Comparison of ENCODE assay signal across 9 mouse cellular contexts in genomic region chr1:188993218-188993617, GRCm38 (mm10). TPM values are rescaled to one million over a fixed set of nuclear protein-coding genes. Genes with fewer than 3 reads are reported as not detected.
DNase-seq lines count a peak whose midpoint lies in the region; ATAC-seq and TF ChIP-seq lines count a peak whose summit lies in the region.
"Had no signal": no experiment of that assay in that cellular context is flagged by ENCODE, and none has a peak within 500 bp of the region (broad histone marks: within the 10 kb centered on the region; RNA-seq: fewer than 3 reads in every experiment).

No protein-coding gene starts in this region.

- no peak overlapping the region for H3K4me2 ChIP-seq in embryonic facial prominence, embryonic 13.5 days
- H3K4me2 ChIP-seq: heart, embryonic 15.5 days had no signal

- TF ChIP-seq CTCF in gastrocnemius, adult 2 months (IDR thresholded peaks at IDR 0.05) = peak; percentile 70

- no peak for DNase-seq in gastrocnemius, adult 2 months
- no peak for DNase-seq in gastrocnemius, postnatal 4 days (ENCODE audit: low spot score in 2 of 2)
- peak; percentile 54 for DNase-seq in thymus, postnatal 0 days (ENCODE audit: low spot score)
- no peak for DNase-seq in thymus, postnatal 36 days
- peak; percentile 45 to 65 for DNase-seq in layer of hippocampus, postnatal 10 days (ENCODE audit: low spot score in 2 of 2)
- no peak for DNase-seq in gastrocnemius, postnatal 25 days

- no peaks in the 10 kb centered on the region for H3K27me3 ChIP-seq in embryonic facial prominence, embryonic 13.5 days
- H3K27me3 ChIP-seq: heart, embryonic 15.5 days had no signal

- peaks cover 65% of the 10 kb centered on the region for H3K36me3 ChIP-seq in embryonic facial prominence, embryonic 13.5 days

- ATAC-seq in embryonic facial prominence, embryonic 13.5 days (ENCODE audit: insufficient number of reproducible peaks, insufficient read depth, low FRiP score, low TSS enrichment, low read depth) = no peak
- ATAC-seq in neutrophil, adult 5-6 weeks (ENCODE audit: extremely low read depth, insufficient number of reproducible peaks, low FRiP score, poor library complexity, severe bottlenecking) = peak; percentile 52; the same call in 1 of the 2 replicates

- no peaks in the 10 kb centered on the region for H3K4me1 ChIP-seq in embryonic facial prominence, embryonic 13.5 days
- H3K4me1 ChIP-seq: heart, embryonic 15.5 days had no signal

- H3K9ac ChIP-seq in embryonic facial prominence, embryonic 13.5 days = no peak overlapping the region
- H3K9ac ChIP-seq: heart, embryonic 15.5 days had no signal

- no peaks in the 10 kb centered on the region for H3K9me3 ChIP-seq in embryonic facial prominence, embryonic 13.5 days
- H3K9me3 ChIP-seq: heart, embryonic 15.5 days had no signal

- intact Hi-C loops in gastrocnemius, adult 2 months (cut with DNase I) = no loop called here

- WGBS in embryonic facial prominence, embryonic 13.5 days = 34% methylated on average over 4 of the region's 4 CpGs

- no peak overlapping the region for H3K27ac ChIP-seq in gastrocnemius, adult 2 months
- H3K27ac ChIP-seq in embryonic facial prominence, embryonic 13.5 days = 0 out of 2 replicates have a peak overlapping the region, but pooled peaks have one; percentile 8
- H3K27ac ChIP-seq: heart, embryonic 15.5 days had no signal

- no peak overlapping the region for H3K4me3 ChIP-seq in gastrocnemius, adult 2 months
- no peak overlapping the region for H3K4me3 ChIP-seq in embryonic facial prominence, embryonic 13.5 days
- H3K4me3 ChIP-seq: heart, embryonic 15.5 days had no signal

RNA-seq across cellular contexts. Expression of gene Kctd3, which starts 14.4 kb away (rescaled TPM):
- 10 to 100 TPM; 12.3 to 19.9 TPM for total RNA-seq in gastrocnemius, adult 2 months (2021)
- total RNA-seq in gastrocnemius, postnatal 4 days (2021) = 10 to 100 TPM; 39.7 to 41.9 TPM
- 11.2 and 13.6 TPM in 2 replicates for polyA plus RNA-seq in thymus, postnatal 0 days (2015; fragmentation: Nextera tagmentation; extraction: Ambion mirVana)
- 34.6 and 34.9 TPM in 2 replicates for polyA plus RNA-seq in embryonic facial prominence, embryonic 13.5 days (2015; fragmentation: Nextera tagmentation; extraction: Ambion mirVana)
- total RNA-seq in layer of hippocampus, postnatal 10 days (2021) = 100 to 1,000 TPM; 104 to 113 TPM
- total RNA-seq in neutrophil, adult 5-6 weeks (2017) = 68.0 and 73.3 TPM in 2 replicates
- total RNA-seq in gastrocnemius, postnatal 25 days (2021) = 10 to 100 TPM; 22.8 to 23.6 TPM

Comparison
In these comparisons a context has a peak if more than half of its experiments do, and no peak if none do; other contexts are left out.
1. DNase-seq: peak in thymus, postnatal 0 days (single experiment) and layer of hippocampus, postnatal 10 days (2 of 2); none in gastrocnemius, adult 2 months (single experiment), gastrocnemius, postnatal 4 days (0 of 2), thymus, postnatal 36 days (0 of 2) and gastrocnemius, postnatal 25 days (single experiment).